Mouse (Mus musculus) testis, adult 2 months (tissue): Measurements from ENCODE around the gene Thra. TPM values are rescaled to one million over a fixed set of nuclear protein-coding genes. Genes with fewer than 3 reads are reported as not detected.

Source experiments
- H3K27ac ChIP-seq: fragments of 200-500 bp; 2 replicates; pipeline ENCODE4 v1.5.1; 2012; ENCODE audit warnings: low read depth, low read length; ENCODE audit not compliant: control insufficient read depth, insufficient read depth
- H3K27me3 ChIP-seq: fragments of 200-500 bp; 2 replicates; pipeline ENCODE4 v1.6.1; 2012; ENCODE audit warnings: mild to moderate bottlenecking, low read length, moderate library complexity; ENCODE audit not compliant: control insufficient read depth, insufficient read depth
- H3K36me3 ChIP-seq: fragments of 200-500 bp; 2 replicates; pipeline ENCODE4 v1.6.1; 2012; ENCODE audit warnings: mild to moderate bottlenecking, low read length; ENCODE audit not compliant: control insufficient read depth, insufficient read depth
- H3K4me1 ChIP-seq: fragments of 200-500 bp; 2 replicates; pipeline ENCODE4 v1.6.1; 2012; ENCODE audit warnings: low read length; ENCODE audit not compliant: control insufficient read depth, insufficient read depth
- H3K4me3 ChIP-seq: fragments of 200-500 bp; 2 replicates; pipeline ENCODE4 v1.5.1; 2012; ENCODE audit warnings: low read depth, mild to moderate bottlenecking, low read length, moderate library complexity, mixed read lengths; ENCODE audit not compliant: control insufficient read depth
- CTCF ChIP-seq: fragments of 200-500 bp; IDR thresholded peaks from 2 replicates; pipeline ENCODE4 v1.5.1; 2012; ENCODE audit warnings: low read depth, mild to moderate bottlenecking, inconsistent platforms, low read length, moderate library complexity; ENCODE audit not compliant: control insufficient read depth, insufficient read depth, insufficient replicate concordance
- POLR2A ChIP-seq: fragments of 200-500 bp; IDR thresholded peaks from 2 replicates; pipeline ENCODE4 v1.6.1; 2012; ENCODE audit warnings: low read depth, mild to moderate bottlenecking, inconsistent platforms, low read length, moderate library complexity; ENCODE audit not compliant: control insufficient read depth
- polyA plus RNA-seq: library from polyadenylated mRNA; depleted of rRNA; stranded (reverse); fragments of >200 nt; gene quantifications from 2 replicates; pipeline ENCODE4 v1.2.3, GENCODE M21; 2012; rRNA removed

Gene Thra
- polyA plus RNA-seq, 1 experiment: 14.4 TPM

DNA sequence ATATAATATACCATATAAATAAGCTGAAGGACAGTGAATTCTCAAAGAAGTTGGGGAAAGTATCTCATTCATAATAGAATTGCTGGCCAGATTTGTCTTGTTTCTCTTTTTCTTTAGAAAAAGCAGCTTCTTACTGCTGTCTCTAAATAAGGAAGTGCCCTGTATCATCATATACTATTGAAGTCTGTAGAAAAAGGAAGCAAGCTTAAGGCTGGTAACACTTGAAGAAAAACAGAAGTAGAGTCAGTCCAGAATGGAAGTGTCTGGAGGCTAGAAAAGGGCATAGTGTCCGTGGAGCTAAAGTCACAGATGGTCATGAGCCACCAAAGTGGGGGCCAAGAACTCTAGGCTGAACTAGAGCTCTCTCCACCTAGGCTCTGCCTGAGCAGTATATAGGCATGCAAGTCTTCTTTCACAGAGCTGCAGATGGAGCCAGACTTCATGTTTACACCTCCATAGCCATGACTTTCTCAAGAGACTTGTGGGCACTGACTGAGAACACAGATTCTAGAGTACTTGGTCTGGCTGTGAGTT lies 76.3 kb downstream of the Thra start:
- Histone ChIP-seq H3K27me3 (no peaks in the 10 kb centered on the region), H3K4me1 (no peaks in the 10 kb centered on the region), H3K36me3 (peaks cover 4% of the 10 kb centered on the region), H3K27ac (no peak overlapping the region), H3K4me3 (no peak overlapping the region)
- TF ChIP-seq POLR2A: no peak
- TF ChIP-seq CTCF: no peak

Other genes starting within 250 kb of the Thra start
- gene Ikzf3, start 194.6 kb upstream of the Thra start, polyA plus RNA-seq: 0.10 TPM in 2 replicates
- gene Zpbp2, start 189.5 kb upstream of the Thra start, polyA plus RNA-seq: 274 and 283 TPM in 2 replicates
- gene Ormdl3, start 153.3 kb upstream of the Thra start, polyA plus RNA-seq: 96.2 and 111 TPM in 2 replicates
- not detected in 2 replicates for gene Lrrc3c, start 142.3 kb upstream of the Thra start, polyA plus RNA-seq
- 0.11 and 0.16 TPM in 2 replicates for gene Gm12355, start 115.0 kb upstream of the Thra start, polyA plus RNA-seq
- gene Gsdma3, start 114.3 kb upstream of the Thra start, polyA plus RNA-seq: 0.20 TPM in 2 replicates
- gene Gsdma2, start 93.9 kb upstream of the Thra start, polyA plus RNA-seq: 0.28 and 0.42 TPM in 2 replicates
- gene Gsdma, start 76.3 kb upstream of the Thra start, polyA plus RNA-seq: 5.5 and 6.7 TPM in 2 replicates
- gene Psmd3, start 58.1 kb upstream of the Thra start, polyA plus RNA-seq: 70.2 and 78.9 TPM in 2 replicates
- gene Csf3, start 39.4 kb upstream of the Thra start, polyA plus RNA-seq: 0.48 and 0.63 TPM in 2 replicates
- 96.6 and 106 TPM in 2 replicates for gene Med24, start 11.2 kb upstream of the Thra start, polyA plus RNA-seq
- 34.7 and 38.6 TPM in 2 replicates for gene Nr1d1, start 34.7 kb downstream of the Thra start, polyA plus RNA-seq
- 138 and 143 TPM in 2 replicates for gene Msl1, start 54.9 kb downstream of the Thra start, polyA plus RNA-seq
- 22.0 and 24.9 TPM in 2 replicates for gene Casc3, start 64.3 kb downstream of the Thra start, polyA plus RNA-seq
- 2.2 and 2.7 TPM in 2 replicates for gene Rapgefl1, start 96.1 kb downstream of the Thra start, polyA plus RNA-seq
- 4.3 and 6.4 TPM in 2 replicates for gene Wipf2, start 123.0 kb downstream of the Thra start, polyA plus RNA-seq
- gene Cdc6, start 167.2 kb downstream of the Thra start, polyA plus RNA-seq: 2.5 and 2.9 TPM in 2 replicates
- gene Rara, start 187.2 kb downstream of the Thra start, polyA plus RNA-seq: 18.7 and 20.1 TPM in 2 replicates
- 13.6 and 23.8 TPM in 2 replicates for gene Gjd3, start 242.4 kb downstream of the Thra start, polyA plus RNA-seq